Mouse (Mus musculus) ovary, postnatal 10 days (tissue): ENCODE measurements around the gene Cdc37l1.

Experiments
- DNase-seq: peaks from one replicate; pipeline ENCODE4 v3.0.0; 2022; ENCODE audit warnings: low spot score

The Cdc37l1 gene

DNA sequence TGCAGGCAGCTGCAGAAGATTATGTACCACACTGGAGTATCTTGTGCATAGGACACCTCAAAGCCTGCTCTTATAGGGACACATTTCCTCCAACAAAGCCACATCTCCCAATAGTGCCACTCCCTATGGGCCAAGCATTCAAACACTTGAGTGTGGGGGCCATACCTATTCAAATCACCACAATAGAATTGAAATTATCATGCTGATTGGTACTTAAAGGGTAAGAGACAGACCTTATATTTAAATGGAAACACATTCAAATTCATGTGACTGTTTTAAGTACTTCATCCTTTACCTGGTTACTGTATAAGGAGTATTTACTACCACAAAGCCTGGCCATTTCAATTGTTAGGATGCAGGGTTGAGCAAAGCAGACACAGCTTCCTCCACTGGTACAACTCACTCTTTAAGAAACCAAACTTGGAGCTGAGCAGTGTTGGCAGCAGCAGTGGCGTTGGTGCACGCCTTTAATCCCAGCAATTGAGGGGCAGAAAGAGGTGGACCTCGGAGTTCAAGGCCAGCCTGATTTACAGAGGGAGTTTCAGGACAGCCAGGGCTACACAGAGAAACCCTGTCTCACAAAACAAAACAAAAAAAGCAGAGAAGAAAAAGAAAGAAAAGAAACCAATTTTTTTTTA lies 18.0 kb downstream of the Cdc37l1 start:
- no peak for DNase-seq

GRCm38 (mm10) chr19:29009046-29009445 lies 18.9 kb downstream of the Cdc37l1 start:
- no peak for DNase-seq

- no peak for DNase-seq
Measured at GRCm38 (mm10) chr19:29011355-29011990, 21.3 kb downstream of the Cdc37l1 start.

DNA sequence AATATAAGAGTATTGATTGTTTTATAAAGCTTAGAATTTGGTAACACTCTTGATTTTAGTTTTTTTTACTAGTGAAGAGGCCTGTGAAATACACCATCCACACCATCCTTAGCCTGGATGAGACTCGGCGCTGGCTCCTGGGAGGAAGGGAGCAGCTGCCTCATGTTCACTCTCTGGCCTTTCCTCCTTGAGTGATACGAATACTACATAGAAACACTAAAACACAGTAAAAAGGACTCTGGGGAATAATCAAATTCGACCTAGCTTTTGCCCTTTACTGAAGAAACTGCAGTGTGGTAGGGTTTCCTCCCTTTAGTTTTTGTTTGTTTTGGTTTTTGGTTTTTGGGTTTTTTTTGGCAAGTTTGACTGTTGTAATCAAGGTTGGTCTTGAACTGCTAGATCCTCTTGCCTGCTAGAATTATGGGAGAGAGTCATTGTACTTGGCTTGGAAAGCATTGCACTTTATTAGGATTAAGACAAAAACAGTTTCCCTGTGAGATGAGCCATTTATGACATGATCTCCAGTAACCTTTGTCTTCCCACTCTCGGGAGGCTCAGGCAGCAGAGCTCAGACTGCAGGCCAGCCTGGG lies 24.4 kb downstream of the Cdc37l1 start:
- DNase-seq = no peak

DNA sequence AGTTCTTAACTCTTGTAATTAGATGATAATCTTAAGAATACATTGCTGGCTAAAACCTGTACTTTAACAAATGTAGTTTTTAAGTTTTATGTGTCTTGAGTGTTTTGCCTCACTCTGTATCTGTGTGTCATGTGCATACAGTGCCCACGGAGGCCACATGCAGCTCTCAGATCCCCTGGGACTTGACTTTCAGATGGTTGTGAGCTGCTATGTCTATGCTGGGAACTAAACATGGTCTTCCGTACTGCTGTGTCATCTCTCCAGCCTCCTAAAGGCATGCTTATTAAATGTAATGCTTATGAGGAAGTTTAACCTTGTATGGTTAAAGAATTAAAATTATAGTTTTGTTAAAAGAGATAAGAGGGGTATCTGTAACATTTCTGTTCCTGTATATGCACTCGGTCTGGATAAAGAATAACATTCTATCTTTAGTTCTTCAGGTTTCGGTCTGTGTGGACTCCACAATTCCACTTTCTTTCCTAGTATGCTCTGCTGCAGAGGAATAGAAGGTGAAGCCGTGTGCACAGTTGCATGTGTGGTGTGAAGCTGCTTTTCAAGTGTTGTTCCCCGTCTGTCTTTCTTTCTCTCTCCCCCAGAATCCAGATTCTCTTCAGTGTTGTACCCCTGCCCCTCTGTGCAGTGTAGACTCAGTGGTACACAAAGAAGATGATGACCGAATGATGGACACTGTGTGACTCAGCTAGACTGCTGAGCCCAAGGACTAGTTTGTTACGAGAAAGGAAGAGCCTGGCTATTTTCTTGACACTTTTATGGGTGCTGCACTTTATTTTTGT lies 25.5 kb downstream of the Cdc37l1 start:
- DNase-seq = no peak

- DNase-seq = no peak
Measured at GRCm38 (mm10) chr19:29016204-29016765, 26.1 kb downstream of the Cdc37l1 start.

GRCm38 (mm10) chr19:29016786-29017185 lies 26.6 kb downstream of the Cdc37l1 start:
- DNase-seq = no peak

DNA sequence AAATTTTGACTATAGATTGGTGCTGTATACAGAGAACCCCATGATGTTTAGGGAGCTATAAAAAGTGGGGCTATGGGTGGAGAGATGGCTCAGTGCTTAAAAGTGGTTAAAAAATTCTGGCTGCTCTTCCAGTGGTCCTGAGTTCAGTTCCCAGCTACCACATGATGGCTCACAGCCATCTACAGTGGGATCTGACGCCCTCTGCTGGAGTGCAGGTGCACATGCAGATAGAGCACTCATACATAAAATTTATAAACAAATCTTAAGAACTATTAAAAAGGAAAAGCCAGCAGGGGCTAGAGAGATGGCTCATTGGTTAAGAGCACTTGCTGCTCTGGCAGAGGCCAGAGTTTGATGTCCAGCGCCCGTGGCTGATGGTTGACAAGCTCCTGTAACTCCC lies 29.5 kb downstream of the Cdc37l1 start:
- no peak for DNase-seq

- no peak for DNase-seq
Measured at GRCm38 (mm10) chr19:29021754-29022345, 31.7 kb downstream of the Cdc37l1 start.

GRCm38 (mm10) chr19:29024391-29024947 lies 34.3 kb downstream of the Cdc37l1 start:
- DNase-seq = no peak

- no peak for DNase-seq
Measured at GRCm38 (mm10) chr19:29031788-29032187, 41.6 kb downstream of the Cdc37l1 start.

GRCm38 (mm10) chr19:29032662-29033061 lies 42.5 kb downstream of the Cdc37l1 start:
- no peak for DNase-seq

DNA sequence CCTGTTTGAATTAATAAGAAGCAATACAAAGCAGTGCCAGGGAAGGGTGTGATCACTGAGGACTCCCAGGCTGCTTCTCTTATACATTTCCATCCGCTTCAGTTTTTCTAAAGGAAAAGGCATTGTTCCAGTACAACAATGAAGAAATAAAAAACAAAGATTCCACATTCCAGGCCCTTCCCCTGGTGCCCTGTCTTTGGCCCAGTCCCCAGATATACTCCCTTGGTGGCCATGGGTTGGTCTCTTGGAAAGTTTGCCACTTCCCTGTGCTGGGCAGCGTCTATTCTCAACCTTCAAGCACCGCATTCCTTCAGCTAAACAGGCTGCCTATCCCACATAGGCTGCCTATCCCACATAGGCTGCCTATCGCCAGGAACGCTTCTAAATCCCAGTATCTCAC lies 46.9 kb downstream of the Cdc37l1 start:
- no peak for DNase-seq

DNA sequence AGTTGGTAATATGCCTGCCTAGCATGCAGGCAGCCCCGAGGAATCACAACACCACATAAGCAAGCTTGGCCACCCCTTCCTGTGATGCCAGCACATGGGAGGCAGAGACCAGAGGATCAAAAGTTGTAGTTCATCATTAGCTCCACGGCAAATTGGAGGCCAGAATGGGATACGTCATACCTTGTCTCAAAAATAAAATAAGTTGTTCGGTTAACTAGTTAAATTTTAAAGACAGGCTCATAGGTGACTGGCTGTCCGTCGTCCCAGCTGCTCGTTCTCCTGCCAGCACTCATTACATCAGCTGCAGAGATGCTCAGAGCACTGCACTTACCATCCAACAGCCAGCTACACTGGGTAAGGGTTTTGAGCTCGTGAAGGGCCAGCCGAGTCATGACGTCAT lies 47.4 kb downstream of the Cdc37l1 start:
- no peak for DNase-seq

DNA sequence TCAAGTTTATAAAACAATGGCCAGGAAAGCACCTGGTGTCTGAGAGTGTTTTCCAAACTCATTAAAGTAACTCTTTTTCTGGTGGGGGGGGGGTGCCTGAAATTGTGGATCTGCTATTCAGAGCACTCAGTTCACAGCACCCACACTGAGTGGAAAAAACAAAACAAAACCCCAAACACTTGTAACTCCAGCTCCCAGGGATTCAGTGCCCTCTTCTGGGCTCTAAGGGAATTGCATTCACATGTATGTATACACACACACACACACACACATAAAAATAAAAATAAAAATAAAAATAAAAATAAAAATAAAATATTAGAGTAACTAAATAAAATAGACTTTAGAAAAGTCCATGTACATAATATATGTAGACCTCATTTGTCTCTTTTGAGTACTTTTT lies 49.2 kb downstream of the Cdc37l1 start:
- no peak for DNase-seq

DNA sequence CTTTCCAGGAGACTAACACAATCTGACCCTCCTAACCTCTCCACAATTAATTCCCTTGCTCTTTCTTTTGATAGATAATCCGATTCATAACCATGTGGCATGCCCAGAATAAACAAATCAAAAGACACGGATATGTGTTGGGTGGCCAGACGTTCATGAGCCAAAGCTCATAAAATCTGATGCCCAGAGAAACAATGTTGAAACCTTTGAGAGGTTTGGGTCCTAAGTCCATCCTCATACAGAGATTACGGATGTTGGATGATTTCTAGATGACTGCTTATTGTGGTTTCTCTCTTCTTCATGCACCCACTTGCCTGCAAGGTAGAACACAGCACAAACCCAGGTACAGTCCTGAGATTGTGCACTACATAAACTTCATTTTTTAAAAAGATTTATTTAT lies 50.1 kb downstream of the Cdc37l1 start:
- no peak for DNase-seq

DNA sequence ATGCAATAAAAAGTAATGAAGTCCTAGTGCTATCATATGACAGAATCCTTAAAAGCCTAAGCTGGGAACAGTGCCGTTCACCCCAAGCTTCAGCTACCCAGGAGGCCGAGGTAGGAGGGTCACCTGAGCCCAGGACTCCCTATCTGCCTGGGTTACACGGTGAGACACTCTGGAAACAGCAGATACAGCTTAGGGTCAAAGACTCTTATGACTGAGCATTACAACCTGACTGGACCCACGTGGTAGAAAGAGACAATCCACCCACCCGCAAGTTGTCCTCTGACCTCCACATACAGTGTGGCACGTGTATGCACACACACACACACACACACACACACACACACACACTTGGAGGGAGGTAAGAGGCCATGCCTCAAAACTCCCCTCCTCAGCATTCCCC lies 52.0 kb downstream of the Cdc37l1 start:
- DNase-seq = no peak

DNA sequence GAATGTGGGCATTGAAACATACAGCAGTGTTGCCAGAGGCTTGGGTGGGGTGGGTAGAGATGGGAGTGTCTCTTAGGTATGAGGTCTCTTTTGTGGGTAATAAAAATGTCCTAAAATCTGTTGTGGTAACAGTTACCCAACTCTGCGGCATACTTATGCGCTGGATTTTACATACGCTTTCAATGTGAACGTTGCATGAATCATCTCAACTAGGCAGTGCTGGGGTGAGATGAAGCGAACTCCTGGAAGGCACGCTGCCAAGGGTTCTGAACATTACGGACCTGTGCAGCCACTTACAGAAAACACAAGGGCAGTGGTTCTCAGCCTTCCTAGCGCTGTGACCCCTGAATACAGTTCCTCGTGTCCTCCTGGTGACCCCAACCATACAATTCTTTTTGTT lies 52.5 kb downstream of the Cdc37l1 start:
- DNase-seq = no peak

DNA sequence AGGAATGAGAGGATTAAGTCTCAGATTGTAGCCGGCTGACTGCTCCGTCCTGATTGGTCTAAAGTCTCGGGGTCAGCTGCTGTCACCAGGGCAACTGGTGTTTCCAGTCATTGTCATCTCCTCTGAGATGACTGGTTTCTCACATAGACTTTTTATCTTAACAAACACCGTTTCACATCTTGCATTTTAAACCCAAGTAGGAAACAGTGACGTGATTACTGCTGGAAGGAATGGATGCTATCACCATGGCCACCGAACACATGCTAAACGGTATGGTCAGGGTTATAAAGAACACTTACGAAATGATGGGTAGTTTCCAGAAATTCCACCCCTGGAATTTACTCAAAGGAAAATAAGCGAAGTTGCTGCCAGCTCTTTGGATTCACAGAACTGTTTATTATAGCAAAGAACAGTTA lies 54.2 kb downstream of the Cdc37l1 start:
- DNase-seq = no peak

GRCm38 (mm10) chr19:29045369-29045768 lies 55.2 kb downstream of the Cdc37l1 start:
- DNase-seq = no peak

DNA sequence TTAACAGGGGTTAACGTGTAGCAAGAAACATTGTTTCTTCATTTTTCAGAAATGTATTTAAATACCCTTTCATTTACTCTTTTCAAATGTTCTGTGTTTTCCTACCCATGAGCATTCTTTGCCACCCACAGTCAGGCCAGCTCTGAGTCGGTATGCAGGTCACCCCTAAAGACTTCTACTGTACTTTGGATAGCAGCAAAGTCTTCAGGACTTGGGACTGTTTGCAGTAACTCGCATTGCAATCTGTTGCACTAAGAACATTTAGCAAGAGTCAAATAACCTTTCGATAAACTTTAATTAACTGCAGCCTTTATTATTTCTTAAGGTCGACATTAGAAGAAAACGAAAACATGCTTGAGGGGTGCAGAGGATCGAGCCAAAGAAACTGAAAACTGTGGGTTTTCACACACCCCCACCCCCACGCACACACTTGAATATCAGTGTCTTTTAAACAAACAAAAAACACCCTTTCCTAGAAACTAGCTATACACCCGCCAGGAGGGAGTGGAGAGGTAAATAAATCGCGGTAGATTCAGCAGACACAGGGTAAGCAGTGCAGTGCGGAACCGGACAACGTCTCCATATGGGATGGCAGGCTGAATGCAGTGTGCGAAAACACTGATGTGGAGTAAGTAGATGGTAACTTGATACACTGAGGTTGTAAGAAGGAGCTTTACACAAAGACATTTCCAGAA lies 56.0 kb downstream of the Cdc37l1 start:
- no peak for DNase-seq
